In the genomic region with DNA sequence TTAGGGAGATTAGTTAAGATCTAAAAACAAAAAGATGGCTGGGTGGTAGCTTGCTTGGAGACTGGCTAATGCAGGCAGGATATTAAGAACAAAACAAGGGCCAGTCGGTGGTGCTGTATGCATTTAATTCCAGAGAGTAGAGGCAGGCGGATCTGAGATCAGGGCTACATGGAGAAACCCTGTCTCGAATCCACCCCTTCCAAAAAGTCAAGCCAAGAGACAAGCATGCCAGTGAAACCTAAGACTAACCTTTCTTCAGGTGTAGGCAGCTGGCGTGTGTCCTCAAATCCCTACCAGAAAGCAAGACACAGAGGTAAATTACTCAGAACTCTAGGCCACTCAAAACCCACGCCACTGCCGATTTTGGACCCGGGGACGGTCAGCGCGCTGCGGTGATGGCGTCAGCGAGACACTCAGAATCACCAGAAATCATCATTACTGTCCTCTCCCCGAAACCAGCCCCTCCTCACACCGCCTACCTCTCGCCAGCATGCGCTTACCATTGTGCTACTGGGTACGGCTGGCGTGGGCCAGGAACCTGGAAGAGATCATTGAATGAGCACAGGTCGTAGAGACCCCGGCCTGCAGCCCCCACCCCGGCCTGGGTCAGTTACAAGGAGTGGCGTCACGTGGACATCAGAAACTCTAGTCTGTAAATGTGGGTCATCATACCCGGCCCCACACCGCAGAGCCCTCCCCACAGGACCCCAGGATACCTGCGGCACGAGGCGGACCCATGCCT, we compare ENCODE assay signal across 9 mouse cellular contexts. TPM values are rescaled to one million over a fixed set of nuclear protein-coding genes. Genes with fewer than 3 reads are reported as not detected.
DNase-seq lines count a peak whose midpoint lies in the region; ATAC-seq and TF ChIP-seq lines count a peak whose summit lies in the region.
"Had no signal": no experiment of that assay in that cellular context is flagged by ENCODE, and none has a peak within 500 bp of the region (broad histone marks: within the 10 kb centered on the region; RNA-seq: fewer than 3 reads in every experiment).

No protein-coding gene starts in this region.

- H3K27ac ChIP-seq in spleen, adult 2 months (ENCODE audit: insufficient read depth, low read length): peak overlapping the region; percentile 51
- peak overlapping the region; percentile 86 for H3K27ac ChIP-seq in hindbrain, embryonic 14.5 days

- H3K4me1 ChIP-seq in spleen, adult 2 months (ENCODE audit: control insufficient read depth, insufficient read depth, insufficient read length): peaks cover 7% of the 10 kb centered on the region; the same call in 1 of the 2 replicates
- peaks cover 15% of the 10 kb centered on the region for H3K4me1 ChIP-seq in hindbrain, embryonic 14.5 days (replicated peaks; ENCODE audit: control insufficient read depth, insufficient read depth, low read length)
- peaks cover 19% of the 10 kb centered on the region for H3K4me1 ChIP-seq in megakaryocyte, embryonic 14.5 days

- TF ChIP-seq POLR2A in spleen, adult 2 months (IDR thresholded peaks at IDR 0.05; ENCODE audit: low read depth, low read length): no peak

- ATAC-seq in hindbrain, embryonic 14.5 days (ENCODE audit: low FRiP score): no peak

- no peaks in the 10 kb centered on the region for H3K27me3 ChIP-seq in spleen, adult 2 months (ENCODE audit: control insufficient read depth, insufficient read depth, low read length)
- peaks cover 11% of the 10 kb centered on the region for H3K27me3 ChIP-seq in hindbrain, embryonic 14.5 days (ENCODE audit: control insufficient read depth, insufficient read depth, low read length)
- H3K27me3 ChIP-seq in megakaryocyte, embryonic 14.5 days (replicated peaks): peaks cover under 1% of the 10 kb centered on the region

- peak; percentile 34 for DNase-seq in embryo, embryonic 10.5 days (ENCODE audit: low spot score)
- DNase-seq in embryo, embryonic 10 days (ENCODE audit: low spot score): no peak
- no peak for DNase-seq in spleen, adult 2 months (ENCODE audit: low read depth in 1 of 2, low spot score in 2 of 2)
- no peak for DNase-seq in spleen, adult 18-20 months
- DNase-seq in hindbrain, embryonic 14.5 days (ENCODE audit: low spot score): peak; percentile 47
- DNase-seq in urinary bladder, adult 18-20 months (ENCODE audit: low spot score in 2 of 2): no peak
- no peak for DNase-seq in kidney, postnatal 14 days

- H3K9me3 ChIP-seq in hindbrain, embryonic 14.5 days (ENCODE audit: control insufficient read depth, low read length): no peaks in the 10 kb centered on the region
- H3K9me3 ChIP-seq in megakaryocyte, embryonic 14.5 days: no peaks in the 10 kb centered on the region

- H3K9ac ChIP-seq in hindbrain, embryonic 14.5 days: peak overlapping the region; percentile 98

- H3K4me2 ChIP-seq in hindbrain, embryonic 14.5 days (replicated peaks): peak overlapping the region; percentile 83

- peaks cover 2% of the 10 kb centered on the region; the same call in 1 of the 2 replicates for H3K36me3 ChIP-seq in spleen, adult 2 months (ENCODE audit: control insufficient read depth, insufficient read depth, low read length)
- H3K36me3 ChIP-seq in hindbrain, embryonic 14.5 days (replicated peaks; ENCODE audit: control insufficient read depth, insufficient read depth): peaks cover 29% of the 10 kb centered on the region
- H3K36me3 ChIP-seq in megakaryocyte, embryonic 14.5 days (replicated peaks; ENCODE audit: low read length): peaks cover 15% of the 10 kb centered on the region

- peak overlapping the region; percentile 82 for H3K4me3 ChIP-seq in spleen, adult 2 months (ENCODE audit: extremely low read depth, insufficient read depth, insufficient read length)
- peak overlapping the region; percentile 74 for H3K4me3 ChIP-seq in hindbrain, embryonic 14.5 days (replicated peaks; ENCODE audit: low read length)
- H3K4me3 ChIP-seq in megakaryocyte, embryonic 14.5 days (replicated peaks): peak overlapping the region; percentile 97

- no peak for TF ChIP-seq CTCF in spleen, adult 2 months (IDR thresholded peaks at IDR 0.05; ENCODE audit: extremely low read depth, insufficient read depth, insufficient read length, insufficient replicate concordance)

- under 1% methylated on average over 29 of the region's 29 CpGs for WGBS in spleen, adult 2 months
- under 1% methylated on average over 29 of the region's 29 CpGs for WGBS in hindbrain, embryonic 14.5 days

RNA-seq across cellular contexts. Expression of gene Hspa1b, which starts 7.2 kb away (rescaled TPM):
- 7.6 and 12.5 TPM in 2 replicates for polyA plus RNA-seq in spleen, adult 2 months (2012; rRNA removed)
- 0.34 and 0.56 TPM in 2 replicates for polyA plus RNA-seq in hindbrain, embryonic 14.5 days (2014; fragmentation: Nextera tagmentation; extraction: Ambion mirVana)
- polyA plus RNA-seq in megakaryocyte, embryonic 14.5 days (2012; ENCODE audit: insufficient read depth, low replicate concordance): 4.5 and 7.2 TPM in 2 replicates

RNA-seq across cellular contexts. Expression of gene Gm20481, which starts 17.9 kb away (rescaled TPM):
- not detected in 2 replicates for polyA plus RNA-seq in spleen, adult 2 months (2012; rRNA removed)
- polyA plus RNA-seq in hindbrain, embryonic 14.5 days (2014; fragmentation: Nextera tagmentation; extraction: Ambion mirVana): not detected in 2 replicates
- polyA plus RNA-seq in megakaryocyte, embryonic 14.5 days (2012; ENCODE audit: insufficient read depth, low replicate concordance): not detected in 2 replicates
- polyA plus RNA-seq: large intestine, adult 2 months had no signal

RNA-seq across cellular contexts. Expression of gene Hspa1a, which starts 20.1 kb away (rescaled TPM):
- 4.2 and 6.7 TPM in 2 replicates for polyA plus RNA-seq in spleen, adult 2 months (2012; rRNA removed)
- 7.5 and 11.6 TPM in 2 replicates for polyA plus RNA-seq in hindbrain, embryonic 14.5 days (2014; fragmentation: Nextera tagmentation; extraction: Ambion mirVana)
- 1.5 and 2.0 TPM in 2 replicates for polyA plus RNA-seq in megakaryocyte, embryonic 14.5 days (2012; ENCODE audit: insufficient read depth, low replicate concordance)

RNA-seq across cellular contexts. Expression of gene Hspa1l, which starts 20.7 kb away (rescaled TPM):
- polyA plus RNA-seq in spleen, adult 2 months (2012; rRNA removed): 0.05 and 0.06 TPM in 2 replicates
- polyA plus RNA-seq in hindbrain, embryonic 14.5 days (2014; fragmentation: Nextera tagmentation; extraction: Ambion mirVana): 1.9 TPM in 2 replicates
- not detected in 2 replicates for polyA plus RNA-seq in megakaryocyte, embryonic 14.5 days (2012; ENCODE audit: insufficient read depth, low replicate concordance)

RNA-seq across cellular contexts. Expression of gene Neu1, which starts 20.8 kb away (rescaled TPM):
- polyA plus RNA-seq in spleen, adult 2 months (2012; rRNA removed): 45.8 and 47.5 TPM in 2 replicates
- polyA plus RNA-seq in hindbrain, embryonic 14.5 days (2014; fragmentation: Nextera tagmentation; extraction: Ambion mirVana): 26.9 and 27.2 TPM in 2 replicates
- polyA plus RNA-seq in megakaryocyte, embryonic 14.5 days (2012; ENCODE audit: insufficient read depth, low replicate concordance): 12.4 and 41.3 TPM in 2 replicates

Comparison
In these comparisons a context has a peak if more than half of its experiments do, and no peak if none do; other contexts are left out.
1. DNase-seq: peak in embryo, embryonic 10.5 days (single experiment) and hindbrain, embryonic 14.5 days (single experiment); none in embryo, embryonic 10 days (single experiment), spleen, adult 2 months (0 of 2), spleen, adult 18-20 months (0 of 2), urinary bladder, adult 18-20 months (0 of 2) and kidney, postnatal 14 days (single experiment).
2. Peak in every context shown above with its lines, with median percentiles within 50 percentile points of each other: H3K4me3 ChIP-seq.